Mouse (Mus musculus) thymus, adult 2 months (tissue): Measurements from ENCODE around the gene Tmem115. TPM values are rescaled to one million over a fixed set of nuclear protein-coding genes. Genes with fewer than 3 reads are reported as not detected.

Source experiments
- DNase-seq: peaks from one replicate; pipeline ENCODE4 v3.0.0; 2021
- H3K27ac ChIP-seq: fragments of 200-500 bp; 2 replicates; pipeline ENCODE4 v1.5.1; 2012; ENCODE audit warnings: low read length, control low read depth; ENCODE audit not compliant: control insufficient read depth, insufficient read depth
- H3K27me3 ChIP-seq: fragments of 200-500 bp; 2 replicates; pipeline ENCODE4 v1.6.1; 2012; ENCODE audit warnings: mild to moderate bottlenecking, low read length, moderate library complexity, mixed read lengths; ENCODE audit not compliant: control insufficient read depth, insufficient read depth
- H3K36me3 ChIP-seq: fragments of 200-500 bp; 2 replicates; pipeline ENCODE4 v1.6.1; 2012; ENCODE audit warnings: mild to moderate bottlenecking, low read length, moderate library complexity; ENCODE audit not compliant: control insufficient read depth, insufficient read depth
- H3K4me1 ChIP-seq: fragments of 200-500 bp; replicated peaks from 2 replicates; pipeline ENCODE4 v1.6.1; 2012; ENCODE audit warnings: low read length; ENCODE audit not compliant: control insufficient read depth, insufficient read depth
- H3K4me3 ChIP-seq: fragments of 200-500 bp; 2 replicates; pipeline ENCODE4 v1.5.1; 2012; ENCODE audit warnings: mild to moderate bottlenecking, low read length, control low read depth, moderate library complexity; ENCODE audit not compliant: control insufficient read depth, insufficient read depth
- CTCF ChIP-seq: fragments of 200-500 bp; IDR thresholded peaks from 2 replicates; pipeline ENCODE4 v1.5.1; 2012; ENCODE audit warnings: mild to moderate bottlenecking, control low read depth, low read length, moderate library complexity, borderline replicate concordance; ENCODE audit not compliant: control insufficient read depth, poor library complexity, insufficient read depth; ENCODE audit errors: extremely low read depth
- POLR2A ChIP-seq: fragments of 200-500 bp; IDR thresholded peaks from 2 replicates; pipeline ENCODE4 v1.6.1; 2012; ENCODE audit warnings: mild to moderate bottlenecking, low read length, control low read depth, moderate library complexity; ENCODE audit not compliant: control insufficient read depth, poor library complexity, insufficient read depth; ENCODE audit errors: extremely low read depth
- WGBS: fragments of 180-500 bp; shearing (Covaris S2); methylation state at CpG from one replicate; pipeline ENCODE4 v1.1.7; 2018; 5-methylcytosine and 5-hydroxymethylcytosine counted together
- polyA plus RNA-seq: library from polyadenylated mRNA; depleted of rRNA; stranded (reverse); fragments of >200 nt; gene quantifications from 2 replicates; pipeline ENCODE4 v1.2.3, GENCODE M21; 2012

The Tmem115 gene
- polyA plus RNA-seq, 1 experiment = 55.7 TPM

DNA sequence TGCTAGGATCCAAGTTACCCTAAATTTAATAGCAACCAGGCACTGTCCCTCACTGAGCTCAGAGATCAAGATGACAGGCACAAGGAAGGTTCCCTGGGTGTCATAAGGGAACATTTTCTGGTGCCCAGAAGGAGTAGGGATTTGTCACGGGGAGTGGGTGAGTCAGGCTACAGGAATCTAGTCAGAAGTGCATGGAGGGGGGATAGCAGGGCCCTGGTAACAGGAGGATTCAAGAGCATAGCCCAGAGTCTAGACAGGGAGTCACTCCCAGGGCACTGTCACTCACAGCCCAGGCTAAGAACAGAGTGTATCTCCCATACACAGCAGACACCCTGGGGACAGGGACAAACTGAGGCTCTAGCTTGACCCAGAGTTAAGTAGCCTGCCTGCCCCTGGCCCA is 40.2 kb upstream of the Tmem115 start:
- no peaks in the 10 kb centered on the region for H3K4me1 ChIP-seq
- no peak for DNase-seq
- H3K4me3 ChIP-seq = no peak overlapping the region
- no peaks in the 10 kb centered on the region for H3K27me3 ChIP-seq
- TF ChIP-seq POLR2A = no peak
- TF ChIP-seq CTCF = no peak
- no peaks in the 10 kb centered on the region for H3K36me3 ChIP-seq
- no peak overlapping the region for H3K27ac ChIP-seq
- WGBS = 67% methylated on average over 1 of the region's 1 CpGs

DNA sequence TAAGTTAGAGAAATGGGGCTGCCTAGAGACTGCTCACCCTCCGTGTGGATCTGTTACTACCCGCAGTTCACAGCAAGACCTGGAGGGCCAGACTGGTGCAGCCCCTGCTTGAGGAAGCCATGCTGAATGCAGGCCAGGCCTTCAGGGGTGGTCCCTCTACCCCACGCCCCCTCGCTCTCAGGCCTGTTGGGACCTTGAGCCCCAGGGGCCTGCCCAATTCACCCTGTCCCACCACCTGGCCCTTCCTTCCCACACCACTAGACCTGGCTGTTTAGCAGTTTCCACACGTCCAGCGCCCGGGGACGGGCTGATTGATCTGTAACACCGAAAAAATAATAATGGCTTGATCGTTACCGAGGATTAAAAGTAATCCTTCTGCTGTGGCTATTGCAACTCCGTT is 39.5 kb upstream of the Tmem115 start:
- Histone ChIP-seq H3K36me3 (no peaks in the 10 kb centered on the region), H3K27me3 (no peaks in the 10 kb centered on the region), H3K27ac (no peak overlapping the region), H3K4me3 (no peak overlapping the region), H3K4me1 (no peaks in the 10 kb centered on the region)
- TF ChIP-seq POLR2A (no peak), CTCF (no peak)
- 90% methylated on average over 12 of the region's 12 CpGs for WGBS
- no peak for DNase-seq

DNA sequence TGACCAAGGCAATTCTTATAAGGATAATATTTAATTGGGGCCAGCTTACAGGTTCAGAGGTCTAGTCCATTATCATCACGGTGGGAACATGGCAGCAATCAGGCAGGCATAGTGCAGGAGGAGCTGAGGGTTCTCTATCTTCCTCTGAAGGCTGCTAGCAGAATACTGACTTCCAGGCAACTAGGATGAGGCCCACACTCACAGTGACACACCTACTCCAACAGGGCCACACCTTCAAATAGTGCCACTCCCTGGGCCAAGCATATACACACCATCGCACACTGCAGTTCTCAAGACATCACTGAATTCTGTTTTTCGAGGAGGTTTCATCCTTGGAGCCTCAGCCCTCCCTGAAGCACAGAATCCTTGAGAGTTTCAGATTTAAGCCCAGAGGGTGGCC is 37.4 kb upstream of the Tmem115 start:
- Histone ChIP-seq H3K27ac (no peak overlapping the region), H3K36me3 (no peaks in the 10 kb centered on the region), H3K27me3 (no peaks in the 10 kb centered on the region), H3K4me3 (no peak overlapping the region), H3K4me1 (no peaks in the 10 kb centered on the region)
- no peak for DNase-seq
- 88% methylated on average over 3 of the region's 3 CpGs for WGBS
- no peak for TF ChIP-seq POLR2A
- TF ChIP-seq CTCF = no peak

DNA sequence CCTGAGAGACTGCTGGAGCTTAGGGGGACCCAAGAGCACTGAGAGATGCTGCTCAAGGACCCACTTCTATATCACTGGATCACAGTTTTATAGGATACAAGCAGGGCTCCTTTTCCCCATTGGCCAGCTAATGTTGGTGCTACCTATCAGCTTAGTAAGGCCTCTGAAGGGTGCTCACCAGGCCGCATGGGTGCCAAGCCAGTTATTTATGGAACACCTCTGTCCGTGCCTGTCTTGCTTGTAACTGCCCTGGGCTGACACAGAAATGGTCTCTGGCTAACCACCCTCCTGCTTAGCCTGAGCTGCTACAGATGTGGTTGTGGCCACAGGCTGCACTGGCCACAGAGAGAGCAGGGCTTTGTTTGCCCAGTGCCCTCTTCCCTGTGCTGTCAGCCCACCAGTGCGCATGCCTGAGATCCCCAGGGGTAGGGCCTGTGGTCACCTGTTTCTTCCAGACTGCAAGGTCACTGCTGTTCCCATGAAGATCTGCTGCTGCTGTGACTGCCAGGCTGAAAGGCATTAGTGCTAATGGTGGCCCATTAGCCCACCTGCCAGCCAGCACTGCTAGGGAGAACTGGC is 32.9 kb upstream of the Tmem115 start:
- H3K27me3 ChIP-seq = no peaks in the 10 kb centered on the region
- H3K4me1 ChIP-seq = no peaks in the 10 kb centered on the region
- no peaks in the 10 kb centered on the region for H3K36me3 ChIP-seq
- no peak overlapping the region for H3K27ac ChIP-seq
- no peak for DNase-seq
- no peak overlapping the region for H3K4me3 ChIP-seq
- 63% methylated on average over 3 of the region's 3 CpGs for WGBS
- TF ChIP-seq CTCF (no peak), POLR2A (no peak)

DNA sequence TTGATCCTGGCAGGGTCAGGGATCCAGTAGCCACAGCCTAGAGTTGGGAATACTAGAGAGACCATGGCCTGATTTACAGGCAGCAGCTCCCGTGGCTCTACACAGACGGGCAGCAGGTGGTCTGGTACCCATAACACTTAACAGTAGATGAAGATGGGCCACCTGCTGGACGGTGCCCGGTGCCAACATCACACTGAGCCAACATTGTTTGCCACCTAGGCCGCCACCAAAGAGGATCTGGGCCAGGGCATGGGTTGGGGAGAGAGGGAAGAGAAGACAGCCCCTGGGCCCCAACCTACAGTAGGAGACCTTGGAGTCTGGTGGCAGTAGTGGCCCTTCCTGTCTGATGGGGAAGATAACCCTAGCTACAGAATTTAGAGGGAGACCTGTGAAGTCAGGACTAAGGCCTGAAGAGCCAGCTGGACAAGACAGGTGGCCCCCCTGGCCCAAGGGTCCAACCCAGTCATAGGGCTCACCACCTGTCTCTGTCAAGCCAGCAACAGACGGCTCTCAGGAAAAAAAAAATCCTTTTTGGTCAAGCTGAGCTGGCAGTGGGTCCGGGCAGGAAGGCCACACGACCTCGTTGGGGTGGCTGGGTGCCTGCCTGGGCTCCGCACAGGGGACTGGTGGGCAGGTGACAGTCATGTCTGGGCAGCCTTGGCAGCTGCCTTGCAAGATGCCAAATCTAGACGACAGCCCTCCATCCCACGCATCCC is 31.5 kb upstream of the Tmem115 start:
- DNase-seq = no peak
- TF ChIP-seq POLR2A = no peak
- TF ChIP-seq CTCF = no peak
- no peaks in the 10 kb centered on the region for H3K27me3 ChIP-seq

DNA sequence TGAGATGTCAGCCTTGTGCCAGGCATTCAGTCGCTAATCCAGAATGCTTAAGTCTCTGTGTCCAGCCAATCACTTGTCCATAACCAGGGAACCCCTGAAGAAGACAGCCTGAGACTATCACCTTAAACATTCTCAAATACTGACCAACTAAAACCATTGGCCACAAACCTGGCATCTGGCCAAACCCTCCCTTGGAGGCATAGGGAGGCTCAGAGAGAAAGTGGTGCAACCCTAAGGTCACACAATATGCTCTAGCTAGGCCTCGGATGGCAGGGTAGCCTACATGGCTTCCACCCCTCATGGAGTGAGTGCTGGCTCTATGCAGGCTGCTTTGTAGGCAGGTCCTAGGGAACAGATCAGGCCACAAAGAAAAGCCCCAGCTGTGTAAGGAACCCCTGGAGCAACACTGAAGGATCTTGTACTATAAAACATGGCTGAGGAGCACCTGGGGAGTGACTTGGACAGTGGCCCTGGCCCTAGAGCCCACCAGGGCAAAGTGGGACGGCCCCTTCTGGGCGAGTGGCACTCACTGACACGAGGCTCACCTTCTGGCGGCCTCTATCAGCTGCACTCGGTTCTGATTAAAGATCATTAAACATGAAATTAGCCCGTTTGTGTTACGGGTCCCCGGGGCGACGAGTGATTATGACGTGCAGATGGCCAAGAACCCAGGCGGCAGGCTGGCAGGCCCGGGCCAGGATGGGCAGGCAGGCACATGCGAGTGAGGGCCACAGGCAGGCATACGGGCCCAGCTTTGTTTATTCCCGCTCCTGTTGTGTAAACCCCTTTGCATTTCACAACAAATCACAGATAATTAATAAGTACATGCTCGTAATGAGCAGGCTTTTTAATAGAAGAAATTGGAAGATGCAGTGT is 28.8 kb upstream of the Tmem115 start:
- H3K27ac ChIP-seq = no peak overlapping the region
- H3K27me3 ChIP-seq = no peaks in the 10 kb centered on the region; the same call in 1 of the 2 replicates
- no peaks in the 10 kb centered on the region for H3K36me3 ChIP-seq
- WGBS = 93% methylated on average over 19 of the region's 19 CpGs
- TF ChIP-seq CTCF (no peak), POLR2A (no peak)
- H3K4me3 ChIP-seq = no peak overlapping the region
- no peaks in the 10 kb centered on the region for H3K4me1 ChIP-seq
- no peak for DNase-seq

More for the DNA sequence above, 31.5 kb upstream of the Tmem115 start:
- Histone ChIP-seq H3K36me3 (no peaks in the 10 kb centered on the region), H3K4me3 (no peak overlapping the region), H3K4me1 (no peaks in the 10 kb centered on the region), H3K27ac (no peak overlapping the region)
- WGBS = 86% methylated on average over 12 of the region's 12 CpGs
